Mouse (Mus musculus): ENCODE data around the gene 4930544D05Rik.

4930544D05Rik gene

DNA sequence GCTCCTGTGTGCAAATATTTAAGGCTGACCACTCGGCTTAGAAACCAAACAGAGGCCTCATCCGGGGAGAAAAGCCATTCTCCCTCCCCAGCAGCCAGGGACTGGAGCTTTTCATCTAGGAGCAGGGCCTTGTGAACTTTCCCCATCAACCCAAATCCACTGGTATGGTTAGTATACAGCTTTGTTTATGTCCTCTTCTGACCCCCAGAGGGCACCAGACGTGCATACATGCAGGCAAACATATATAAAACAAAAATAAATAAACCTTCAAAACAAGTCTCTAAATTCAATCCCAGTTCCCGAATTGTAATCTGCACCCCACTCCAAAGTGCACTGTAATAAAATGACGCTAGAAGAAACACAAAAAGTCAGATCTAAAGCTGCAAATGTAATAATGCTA lies 13.9 kb downstream of the 4930544D05Rik start:
- in situ Hi-C loops (cut with MboI; ENCODE audit: low pct_unique_long_range_greater_than_20kb in 1 of 2, low sequenced_read_pairs in 2 of 2, unreplicated experiment in 1 of 2), result no loop called here

- in situ Hi-C loops (cut with MboI; ENCODE audit: low pct_unique_long_range_greater_than_20kb in 1 of 2, low sequenced_read_pairs in 2 of 2, unreplicated experiment in 1 of 2), result loop anchor here in 1 of 2 experiments (5.0 kb wide), 1 partner anchor 122 kb away; no protein-coding TSS in a partner anchor
Observed at GRCm38 (mm10) chr11:70630129-70630528, 14.5 kb downstream of the 4930544D05Rik start.

DNA sequence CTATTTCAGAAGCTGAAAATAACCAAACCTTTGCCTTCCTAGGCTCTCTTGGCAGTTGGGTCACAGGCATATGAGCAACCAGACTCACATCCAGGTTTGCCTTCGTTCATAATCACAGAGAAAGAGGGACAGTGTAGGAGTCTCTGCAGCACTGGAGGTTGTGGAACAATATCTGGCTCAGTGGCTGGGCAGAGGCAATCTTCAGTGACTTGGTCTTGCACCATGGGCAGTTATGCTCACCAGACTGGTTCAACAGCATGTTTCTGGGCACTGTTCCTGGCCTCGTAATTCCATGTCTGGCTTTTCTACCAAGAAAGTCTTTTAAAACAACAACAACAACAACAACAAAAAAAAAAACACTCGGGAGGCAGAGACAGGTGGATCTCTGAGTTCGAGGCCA lies 20.0 kb downstream of the 4930544D05Rik start:
- in situ Hi-C loops (cut with MboI; ENCODE audit: low pct_unique_long_range_greater_than_20kb in 1 of 2, low sequenced_read_pairs in 2 of 2, unreplicated experiment in 1 of 2), result no loop called here

GRCm38 (mm10) chr11:70637764-70638163 lies 22.1 kb downstream of the 4930544D05Rik start:
- in situ Hi-C loops (cut with MboI; ENCODE audit: low pct_unique_long_range_greater_than_20kb in 1 of 2, low sequenced_read_pairs in 2 of 2, unreplicated experiment in 1 of 2), result no loop called here

DNA sequence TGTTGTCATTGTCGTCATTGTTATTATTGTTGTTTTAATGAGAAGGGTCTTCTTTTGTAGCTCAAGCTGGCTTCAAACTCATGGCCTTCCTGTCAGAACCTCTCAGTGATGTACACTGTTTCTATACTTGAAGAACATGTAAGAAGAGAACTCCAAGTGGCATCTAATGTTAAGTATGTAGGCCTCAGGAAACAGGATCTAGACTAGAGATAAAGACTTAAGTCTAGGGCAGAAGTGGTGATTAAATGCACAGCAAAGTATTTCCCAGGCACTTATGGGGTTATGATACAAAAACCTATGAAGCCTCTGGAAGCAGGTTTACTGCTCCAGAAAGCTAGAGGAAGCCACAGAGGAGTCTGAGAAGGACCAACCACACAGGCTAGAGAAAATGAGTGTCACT lies 22.6 kb downstream of the 4930544D05Rik start:
- in situ Hi-C loops (cut with MboI; ENCODE audit: low pct_unique_long_range_greater_than_20kb in 1 of 2, low sequenced_read_pairs in 2 of 2, unreplicated experiment in 1 of 2), result no loop called here

- in situ Hi-C loops (cut with MboI; ENCODE audit: low pct_unique_long_range_greater_than_20kb in 1 of 2, low sequenced_read_pairs in 2 of 2, unreplicated experiment in 1 of 2), result no loop called here
Observed at GRCm38 (mm10) chr11:70638714-70639278, 23.1 kb downstream of the 4930544D05Rik start, which contains the start of gene Gp1ba. TSS of gene Gp1ba (plus strand) at chr11:70639122.

DNA sequence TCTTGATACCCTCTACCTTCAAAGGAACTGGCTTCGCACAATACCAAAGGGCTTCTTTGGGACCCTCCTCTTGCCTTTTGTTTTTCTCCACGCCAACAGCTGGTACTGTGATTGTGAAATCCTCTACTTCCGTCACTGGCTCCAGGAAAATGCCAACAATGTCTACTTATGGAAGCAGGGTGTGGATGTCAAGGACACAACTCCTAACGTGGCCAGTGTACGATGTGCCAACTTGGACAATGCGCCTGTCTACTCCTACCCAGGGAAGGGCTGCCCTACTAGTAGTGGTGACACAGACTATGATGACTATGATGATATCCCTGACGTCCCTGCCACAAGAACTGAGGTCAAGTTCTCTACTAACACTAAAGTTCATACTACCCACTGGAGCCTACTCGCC lies 24.3 kb downstream of the 4930544D05Rik start:
- in situ Hi-C loops (cut with MboI; ENCODE audit: low pct_unique_long_range_greater_than_20kb in 1 of 2, low sequenced_read_pairs in 2 of 2, unreplicated experiment in 1 of 2), result no loop called here

DNA sequence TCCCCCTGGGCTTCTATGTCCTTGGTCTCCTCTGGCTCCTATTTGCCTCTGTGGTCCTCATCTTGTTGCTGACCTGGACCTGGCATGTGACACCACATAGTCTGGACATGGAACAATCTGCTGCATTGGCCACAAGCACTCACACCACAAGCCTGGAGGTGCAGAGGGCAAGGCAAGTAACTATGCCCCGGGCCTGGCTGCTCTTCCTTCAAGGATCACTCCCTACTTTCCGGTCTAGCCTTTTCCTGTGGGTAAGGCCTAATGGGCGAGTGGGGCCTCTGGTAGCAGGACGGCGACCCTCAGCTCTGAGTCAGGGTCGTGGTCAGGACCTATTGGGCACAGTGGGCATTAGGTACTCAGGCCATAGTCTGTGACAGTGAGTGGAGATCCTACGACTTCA lies 25.6 kb downstream of the 4930544D05Rik start:
- in situ Hi-C loops (cut with MboI; ENCODE audit: low pct_unique_long_range_greater_than_20kb in 1 of 2, low sequenced_read_pairs in 2 of 2, unreplicated experiment in 1 of 2), result no loop called here

- in situ Hi-C loops (cut with MboI; ENCODE audit: low pct_unique_long_range_greater_than_20kb in 1 of 2, low sequenced_read_pairs in 2 of 2, unreplicated experiment in 1 of 2), result no loop called here
Observed at GRCm38 (mm10) chr11:70643051-70643450, 27.4 kb downstream of the 4930544D05Rik start.

GRCm38 (mm10) chr11:70644564-70645103 lies 29.0 kb downstream of the 4930544D05Rik start:
- in situ Hi-C loops (cut with MboI; ENCODE audit: low pct_unique_long_range_greater_than_20kb in 1 of 2, low sequenced_read_pairs in 2 of 2, unreplicated experiment in 1 of 2), result no loop called here

- in situ Hi-C loops (cut with MboI; ENCODE audit: low pct_unique_long_range_greater_than_20kb in 1 of 2, low sequenced_read_pairs in 2 of 2, unreplicated experiment in 1 of 2), result no loop called here
Observed at GRCm38 (mm10) chr11:70645461-70646258, 30.0 kb downstream of the 4930544D05Rik start.

DNA sequence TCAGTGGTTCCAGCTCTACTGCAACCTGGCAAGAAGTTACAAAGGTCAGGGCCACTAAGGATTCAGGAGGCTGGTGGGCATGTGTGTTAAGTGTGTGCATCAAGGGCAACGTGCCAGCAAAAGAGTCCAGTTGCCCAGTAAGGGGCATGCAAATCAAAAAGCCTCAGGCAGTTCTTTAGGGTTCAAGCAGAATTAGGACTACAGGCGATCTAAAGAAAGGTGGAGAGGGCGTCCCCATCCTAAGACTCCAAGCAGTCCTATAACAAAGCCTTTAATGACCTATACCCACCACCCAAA lies 30.6 kb downstream of the 4930544D05Rik start:
- in situ Hi-C loops (cut with MboI; ENCODE audit: low pct_unique_long_range_greater_than_20kb in 1 of 2, low sequenced_read_pairs in 2 of 2, unreplicated experiment in 1 of 2), result no loop called here

GRCm38 (mm10) chr11:70646691-70647650 lies 31.3 kb downstream of the 4930544D05Rik start, which contains the start of the genes Rnf167 and Slc25a11:
TSS of gene Rnf167 (plus strand) at chr11:70647235.
TSS of gene Slc25a11 (minus strand) at chr11:70647479.
- in situ Hi-C loops (cut with MboI; ENCODE audit: low pct_unique_long_range_greater_than_20kb in 1 of 2, low sequenced_read_pairs in 2 of 2, unreplicated experiment in 1 of 2), result no loop called here

DNA sequence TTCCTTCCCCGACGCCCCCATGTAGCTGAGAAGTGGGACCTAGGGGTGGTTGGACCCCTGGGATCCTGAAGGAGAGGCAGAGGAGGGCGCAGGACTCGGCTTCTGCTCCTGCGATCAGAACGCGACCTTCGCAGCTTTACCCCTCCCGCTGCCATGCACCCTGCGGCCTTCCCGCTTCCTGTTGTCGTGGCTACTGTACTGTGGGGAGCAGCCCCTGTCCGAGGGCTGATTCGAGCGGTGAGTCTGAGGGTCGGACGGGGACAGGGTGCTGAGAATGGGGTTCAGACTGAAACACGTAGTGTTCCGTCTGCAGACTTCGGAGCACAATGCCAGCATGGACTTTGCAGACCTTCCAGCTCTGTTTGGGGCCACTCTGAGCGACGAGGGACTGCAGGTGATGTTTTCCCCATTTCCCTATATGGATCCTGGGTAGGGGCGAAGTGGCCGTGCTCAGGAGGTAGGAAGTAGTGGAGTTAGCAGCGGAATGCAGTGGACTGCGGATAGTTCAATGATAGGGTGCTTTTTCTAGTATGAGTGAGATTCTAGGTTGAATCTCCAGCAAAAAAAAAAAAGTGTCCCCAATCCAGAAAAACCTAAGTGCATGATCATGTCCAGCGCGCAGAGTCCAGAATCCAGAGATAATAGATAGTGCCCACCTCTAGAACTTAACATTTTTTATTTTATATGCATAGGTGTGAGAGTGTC lies 32.2 kb downstream of the 4930544D05Rik start:
- in situ Hi-C loops (cut with MboI; ENCODE audit: low pct_unique_long_range_greater_than_20kb in 1 of 2, low sequenced_read_pairs in 2 of 2, unreplicated experiment in 1 of 2), result no loop called here

DNA sequence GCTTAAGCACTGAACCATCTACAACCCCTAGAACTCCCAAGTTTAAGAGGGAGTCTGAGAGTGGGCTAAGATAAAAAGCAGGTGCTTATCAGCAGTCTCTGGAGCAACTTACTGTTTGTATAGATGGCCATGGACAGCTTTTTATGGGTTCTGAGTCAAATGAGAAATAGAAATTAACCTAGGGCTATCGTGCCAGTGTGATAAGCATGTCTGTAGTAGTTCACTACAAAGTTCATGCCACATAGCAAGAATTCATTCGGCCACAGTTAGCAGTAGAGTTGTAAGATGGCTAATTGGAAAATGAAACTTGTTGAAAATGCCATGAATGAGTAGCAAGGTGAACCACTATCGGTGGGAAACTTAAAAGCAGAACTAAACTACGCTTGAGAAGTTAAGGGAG lies 32.9 kb downstream of the 4930544D05Rik start:
- in situ Hi-C loops (cut with MboI; ENCODE audit: low pct_unique_long_range_greater_than_20kb in 1 of 2, low sequenced_read_pairs in 2 of 2, unreplicated experiment in 1 of 2), result no loop called here

GRCm38 (mm10) chr11:70649185-70649734 lies 33.6 kb downstream of the 4930544D05Rik start:
- in situ Hi-C loops (cut with MboI; ENCODE audit: low pct_unique_long_range_greater_than_20kb in 1 of 2, low sequenced_read_pairs in 2 of 2, unreplicated experiment in 1 of 2), result no loop called here

DNA sequence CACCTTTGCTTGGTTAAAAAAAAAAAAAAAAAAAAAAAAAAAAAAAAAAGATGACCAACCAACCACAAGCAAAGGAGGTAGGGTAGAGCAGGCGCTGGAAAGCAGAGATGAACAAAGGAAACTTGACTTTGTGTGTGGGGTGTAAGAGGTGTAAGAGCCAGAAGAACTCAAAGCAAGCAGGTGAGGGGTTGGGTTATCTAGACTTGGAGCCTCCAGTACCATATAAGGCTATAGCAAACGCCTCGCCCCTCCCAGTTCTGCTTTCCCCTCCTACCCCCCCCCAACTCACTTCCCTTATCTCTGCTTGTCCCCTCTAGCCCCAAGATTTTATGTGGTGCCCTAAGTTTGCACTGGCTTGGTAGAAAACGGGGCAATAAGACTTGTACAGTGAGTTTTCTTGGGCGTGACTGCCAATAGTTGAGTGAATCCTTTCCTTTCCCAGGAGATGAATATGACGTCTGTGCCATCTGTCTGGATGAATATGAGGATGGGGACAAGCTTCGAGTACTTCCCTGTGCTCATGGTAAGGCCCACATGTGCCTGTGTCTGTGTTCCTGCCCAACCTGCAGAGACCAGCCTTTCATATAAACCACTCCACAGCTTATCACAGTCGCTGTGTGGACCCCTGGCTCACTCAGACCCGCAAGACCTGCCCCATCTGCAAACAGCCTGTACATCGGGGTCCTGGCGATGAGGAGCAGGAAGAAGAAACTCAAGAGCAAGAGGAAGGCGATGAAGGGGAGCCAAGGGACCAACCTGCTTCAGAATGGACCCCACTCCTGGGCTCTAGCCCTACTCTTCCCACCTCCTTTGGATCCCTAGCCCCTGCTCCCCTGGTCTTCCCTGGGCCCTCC lies 34.9 kb downstream of the 4930544D05Rik start:
- in situ Hi-C loops (cut with MboI; ENCODE audit: low pct_unique_long_range_greater_than_20kb in 1 of 2, low sequenced_read_pairs in 2 of 2, unreplicated experiment in 1 of 2), result no loop called here

Data from mouse embryonic stem cell (cell line).